Mouse (Mus musculus) spleen, postnatal 10 days (tissue): ENCODE measurements at regions not wholly inside any gene's neighbourhood (a gene's known extent, or its start where the extent isn't known, plus 50 kb on each side); places are given as distances from the start of the nearest gene placed in this dataset.

Experiments used
- DNase-seq, 2 experiments: peaks; one replicate each; pipeline ENCODE4 v3.0.0; 2021 to 2022; ENCODE audit warnings: low spot score in 2 of 2

DNA sequence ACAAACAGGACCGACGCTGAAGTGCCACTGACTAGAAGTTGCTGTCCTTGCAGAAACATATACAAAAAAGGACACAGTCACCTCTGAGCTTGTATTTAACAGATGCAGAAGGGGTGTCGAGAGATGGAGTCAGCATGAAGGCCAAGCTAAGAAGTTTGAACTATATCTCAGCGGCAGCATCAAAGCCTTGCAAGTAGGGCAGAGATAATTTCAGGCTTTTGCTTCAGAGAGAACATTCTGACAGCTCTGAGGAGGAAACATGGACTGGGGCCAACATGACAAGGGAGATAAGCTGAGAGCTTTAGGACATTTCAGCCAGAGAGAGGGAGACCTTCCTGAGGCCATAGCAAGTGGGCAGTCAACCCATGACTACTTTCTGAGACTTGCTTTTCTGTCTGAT, 856.7 kb downstream of the Epha4 start:
- no peak for DNase-seq

GRCm38 (mm10) chr1:76660146-76660545, 854.7 kb downstream of the Epha4 start:
- no peak for DNase-seq

- DNase-seq: no peak
Measured at GRCm38 (mm10) chr1:76664381-76664780, 850.5 kb downstream of the Epha4 start.

DNA sequence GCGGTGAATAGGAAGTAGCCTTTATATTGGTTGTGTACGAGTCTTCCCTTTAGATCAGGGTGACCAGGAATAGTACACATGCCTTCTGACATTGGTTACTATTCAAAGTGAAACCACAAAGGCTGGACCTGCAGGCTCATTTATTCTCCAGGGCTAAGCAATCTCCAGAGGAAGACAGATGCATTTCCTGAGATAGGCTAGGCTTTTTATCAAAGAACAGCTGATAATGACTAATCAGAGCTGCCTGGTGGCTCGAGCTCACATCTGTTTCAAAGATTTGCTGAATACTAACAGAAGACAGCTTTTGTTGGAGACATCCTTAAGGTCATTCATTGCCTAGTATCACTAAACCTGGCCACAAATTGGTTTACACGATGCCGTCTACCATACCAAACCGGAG, 838.1 kb downstream of the Epha4 start:
- DNase-seq: no peak

- DNase-seq: no peak
Measured at GRCm38 (mm10) chr1:76705556-76705955, 809.3 kb downstream of the Epha4 start.

DNA sequence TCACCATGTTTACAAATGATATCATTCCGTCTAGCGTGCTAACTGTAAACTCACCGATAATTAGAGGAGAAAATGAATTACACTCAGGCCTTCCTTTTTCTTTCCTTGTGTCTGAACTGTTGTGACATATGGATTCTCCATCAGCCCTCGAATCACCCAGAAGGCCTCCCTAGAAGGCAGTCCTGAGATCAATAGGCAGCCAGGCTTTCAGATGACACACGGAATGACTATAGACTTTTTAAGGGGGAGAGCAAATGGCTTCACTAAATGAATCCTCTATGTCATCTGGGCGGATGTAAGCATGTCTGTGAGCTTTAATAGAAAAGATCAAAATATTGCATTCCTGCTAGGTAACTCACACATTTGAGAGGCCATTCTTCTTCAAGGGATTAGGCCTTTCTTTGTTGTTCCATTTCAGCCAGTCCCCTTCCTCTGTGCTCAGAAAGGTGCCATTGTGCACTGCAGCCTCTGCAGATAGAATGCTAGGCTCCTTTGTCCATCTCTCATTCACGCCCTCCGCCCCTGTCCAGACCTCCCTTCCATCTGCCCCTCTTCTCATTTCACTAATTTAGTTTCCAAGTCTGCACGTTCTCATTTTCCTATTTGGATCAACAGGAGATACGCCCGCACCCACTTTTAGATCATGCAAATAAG, 797.1 kb downstream of the Epha4 start:
- no peak for DNase-seq

GRCm38 (mm10) chr1:76724453-76724852, 790.4 kb downstream of the Epha4 start:
- DNase-seq: no peak

- no peak for DNase-seq
Measured at GRCm38 (mm10) chr1:76737003-76737402, 777.9 kb downstream of the Epha4 start.

DNA sequence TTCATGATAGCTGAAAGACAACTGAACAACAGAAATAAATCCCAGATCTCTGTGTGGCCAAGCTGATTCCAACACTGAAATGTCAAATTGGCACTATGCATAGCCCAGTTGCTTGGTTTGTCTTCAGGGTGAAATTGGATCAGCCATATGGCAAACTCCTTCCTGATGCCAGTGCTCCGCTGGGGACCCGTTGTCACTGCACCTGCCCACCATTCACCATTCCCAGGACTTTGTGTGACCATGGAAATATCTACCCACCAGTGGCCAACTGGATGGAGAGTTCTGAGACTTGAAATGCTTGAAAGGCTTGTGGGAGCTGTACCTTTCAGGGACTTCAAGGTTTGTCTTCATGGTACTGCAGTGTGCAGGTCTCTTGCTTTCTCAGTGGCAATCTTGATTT, 777.2 kb downstream of the Epha4 start:
- no peak for DNase-seq

- no peak for DNase-seq
Measured at GRCm38 (mm10) chr1:76772694-76773093, 742.2 kb downstream of the Epha4 start.

DNA sequence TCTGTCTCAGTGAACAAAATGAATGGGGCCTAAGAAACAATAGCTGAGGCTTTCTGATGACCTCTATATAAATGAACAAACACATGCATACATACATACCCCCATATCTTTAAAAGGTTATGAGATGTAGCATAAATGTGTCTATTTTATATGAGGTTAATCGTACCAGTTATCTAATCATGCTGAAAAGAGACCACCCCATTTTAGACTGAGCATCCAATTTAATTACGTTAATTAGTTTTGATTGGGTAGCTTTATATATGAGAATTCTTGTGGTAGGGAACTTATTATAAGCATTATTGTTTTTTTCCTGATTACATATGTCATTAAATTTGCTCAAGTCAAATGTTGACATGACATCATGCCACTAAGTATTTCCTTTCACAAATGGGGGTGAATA, 728.0 kb downstream of the Epha4 start:
- no peak for DNase-seq

GRCm38 (mm10) chr1:76793438-76793837, 721.5 kb downstream of the Epha4 start:
- no peak for DNase-seq

GRCm38 (mm10) chr1:76819906-76820305, 695.0 kb downstream of the Epha4 start:
- DNase-seq: no peak

- no peak for DNase-seq
Measured at GRCm38 (mm10) chr1:76821610-76822009, 693.3 kb downstream of the Epha4 start.

GRCm38 (mm10) chr1:76829690-76830089, 685.2 kb downstream of the Epha4 start:
- DNase-seq: no peak

- no peak for DNase-seq
Measured at GRCm38 (mm10) chr1:76832311-76832710, 682.6 kb downstream of the Epha4 start.

GRCm38 (mm10) chr1:76835028-76835683, 679.7 kb downstream of the Epha4 start:
- no peak for DNase-seq

- DNase-seq: no peak
Measured at GRCm38 (mm10) chr1:76849346-76849745, 665.5 kb downstream of the Epha4 start.

GRCm38 (mm10) chr1:76866304-76866968, 648.5 kb downstream of the Epha4 start:
- DNase-seq: no peak

DNA sequence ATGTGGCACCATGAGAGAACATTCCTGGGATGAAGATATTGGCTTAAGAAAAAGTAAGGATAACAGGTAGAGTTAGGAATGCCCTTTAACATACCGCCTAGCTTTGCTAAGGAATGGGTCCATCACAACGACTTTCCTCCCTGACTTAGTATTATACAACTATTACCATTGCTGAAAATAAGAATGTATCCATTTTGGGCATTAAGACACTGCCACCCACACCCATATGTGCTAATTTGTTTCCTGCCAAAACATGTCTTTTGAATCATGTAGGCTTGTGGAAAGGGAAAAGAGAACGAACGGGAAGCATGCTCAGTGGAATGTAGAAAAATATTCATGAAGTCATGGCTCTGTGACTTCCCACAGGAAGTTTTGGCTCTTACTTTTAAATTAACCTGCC, 641.7 kb downstream of the Epha4 start:
- DNase-seq: no peak

- no peak for DNase-seq
Measured at GRCm38 (mm10) chr1:76880111-76880782, 634.6 kb downstream of the Epha4 start.

DNA sequence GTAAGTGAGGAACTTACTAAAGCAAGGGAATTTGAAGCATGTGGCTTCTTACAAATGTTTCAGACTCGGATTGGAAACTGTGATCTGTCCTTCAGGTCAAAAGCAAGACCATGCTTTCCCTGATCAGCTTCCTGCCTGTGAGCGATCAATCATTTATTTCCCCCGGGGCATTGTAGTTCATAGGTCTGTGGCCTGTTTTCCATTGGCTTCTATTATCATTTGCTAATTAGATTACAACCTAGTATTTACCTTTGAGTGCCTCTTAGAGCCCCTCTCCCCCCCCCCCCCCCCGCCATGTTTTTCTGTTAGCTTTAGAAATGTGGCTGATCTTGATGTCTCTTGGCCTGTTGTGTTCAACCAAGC, 634.1 kb downstream of the Epha4 start:
- DNase-seq: no peak
